Comparison of ENCODE assay signal across 16 mouse cellular contexts in genomic region chr10:100795215-100795972, GRCm38 (mm10).
A peak's percentile ranks its signal among the peaks of the same experiment; 100 is the strongest.
DNase-seq lines count a peak whose midpoint lies in the region; ATAC-seq lines count a peak whose summit lies in the region.
"Had no signal": no experiment of that assay in that cellular context is flagged by ENCODE, and none has a peak within 500 bp of the region (broad histone marks: within the 10 kb centered on the region; RNA-seq: fewer than 3 reads in every experiment).

No protein-coding gene starts in this region.

- peak; percentile 44 for ATAC-seq in frontal cortex, adult (ENCODE audit: low TSS enrichment)
- no peak for ATAC-seq in inflammation-experienced regulatory T-cells, adult 6 months
- ATAC-seq: lung, postnatal 0 days; midbrain, embryonic 13.5 days had no signal

- DNase-seq in frontal cortex, postnatal 10 days (ENCODE audit: low spot score in 2 of 2), result no peak
- peak; percentile 10 for DNase-seq in left cerebral cortex, postnatal 4 days
- no peak for DNase-seq in left cerebral cortex, adult 11 months (ENCODE audit: low spot score)
- DNase-seq in brain, embryonic 18.5 days (ENCODE audit: low read depth, low spot score), result peak; percentile 55
- peak; percentile 12 for DNase-seq in forelimb bud, embryonic 11.5 days (ENCODE audit: low read depth, low spot score)
- DNase-seq: adrenal gland, adult 2 months; cerebellum, adult 11 months; cerebellum, postnatal 36 days; gastrocnemius, postnatal 25 days; heart, adult 2 months; kidney, adult 2 months; liver had no signal

- intact Hi-C loops in left cerebral cortex, postnatal 4 days (cut with DNase I), result no loop called here

Comparison
In these comparisons a context has a peak if more than half of its experiments do, and no peak if none do; other contexts are left out.
1. DNase-seq: peak in left cerebral cortex, postnatal 4 days (single experiment), brain, embryonic 18.5 days (single experiment) and forelimb bud, embryonic 11.5 days (single experiment); none in frontal cortex, postnatal 10 days (0 of 2) and left cerebral cortex, adult 11 months (single experiment).